Mouse (Mus musculus): Measurements from ENCODE around the gene Mrpl45. TPM values are rescaled to one million over a fixed set of nuclear protein-coding genes. Genes with fewer than 3 reads are reported as not detected.

Gene Mrpl45
- total RNA-seq, 2 experiments from 2014 or later = 45.1 to 47.3 TPM

GRCm38 (mm10) chr11:97368501-97368900 lies 53.0 kb downstream of the Mrpl45 start:
- no peak for DNase-seq

DNA sequence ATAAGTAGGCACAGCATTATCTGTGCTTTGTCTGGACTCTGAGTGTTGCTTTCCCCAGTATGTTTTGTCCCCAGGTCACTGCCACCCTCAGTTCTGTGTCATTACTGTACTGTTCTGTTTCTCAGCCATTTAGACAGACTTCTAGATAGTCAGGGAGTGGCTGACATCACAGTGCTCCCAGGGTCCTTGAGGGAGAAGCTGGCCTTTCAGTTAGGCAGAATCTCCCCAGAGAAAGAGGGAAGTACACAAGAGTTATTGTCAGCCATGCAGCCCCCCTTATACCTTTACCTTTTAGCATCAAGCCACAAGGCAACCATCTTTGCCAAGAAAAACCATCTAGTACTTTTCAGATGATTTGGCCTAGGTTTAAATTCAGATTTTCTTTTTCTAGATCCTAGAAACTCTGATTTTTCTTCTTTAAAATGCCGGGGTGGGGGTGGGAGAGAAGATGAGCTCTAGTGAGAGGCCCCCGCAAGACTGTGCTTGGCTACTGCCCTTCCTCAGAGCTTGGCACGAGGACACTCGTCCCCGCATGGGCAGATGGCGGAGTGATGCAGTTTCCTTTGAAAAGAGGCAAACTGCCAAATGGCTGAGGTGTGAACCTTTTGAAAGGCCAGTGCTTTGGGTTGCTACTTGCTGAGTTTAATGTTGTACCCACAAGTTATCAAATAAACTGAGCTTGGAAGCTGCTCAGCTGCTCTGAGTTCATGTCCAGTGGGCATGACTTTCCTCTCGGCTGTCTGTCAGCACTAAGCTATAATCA lies 55.0 kb downstream of the Mrpl45 start:
- DNase-seq = no peak

GRCm38 (mm10) chr11:97372159-97372864 lies 56.8 kb downstream of the Mrpl45 start:
- no peak for DNase-seq

DNA sequence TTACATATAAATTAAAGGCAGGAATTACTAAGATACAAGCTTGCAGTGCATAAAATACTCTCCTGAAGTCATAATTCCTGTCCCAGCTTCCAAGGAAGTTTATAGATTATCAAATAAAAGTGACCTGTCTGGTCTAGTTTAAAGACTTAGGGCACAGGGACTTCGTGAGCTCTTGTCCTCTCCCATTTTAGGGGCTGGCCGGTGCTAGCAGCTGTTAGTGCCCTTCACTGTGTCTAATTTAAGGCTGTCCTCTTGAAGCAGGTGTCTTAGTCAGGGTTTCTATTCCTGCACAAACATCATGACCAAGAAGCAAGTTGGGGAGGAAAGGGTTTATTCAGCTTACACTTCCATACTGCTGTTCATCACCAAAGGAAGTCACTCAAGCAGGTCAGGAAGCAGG lies 57.9 kb downstream of the Mrpl45 start:
- DNase-seq = no peak

Other genes starting within 250 kb of the Mrpl45 start
- not detected for gene Tbx21, start 200.4 kb upstream of the Mrpl45 start, total RNA-seq (2021)
- 10 to 100 TPM; 17.0 to 17.7 TPM for gene Tbkbp1, start 164.2 kb upstream of the Mrpl45 start, total RNA-seq (2021)
- gene Kpnb1, start 127.8 kb upstream of the Mrpl45 start, total RNA-seq (2021) = 100 to 1,000 TPM; 160 to 162 TPM
- 10 to 100 TPM; 85.9 to 97.2 TPM for gene Npepps, start 35.1 kb upstream of the Mrpl45 start, total RNA-seq (2021)
- gene Gpr179, start 36.4 kb downstream of the Mrpl45 start, total RNA-seq (2021) = under 1 TPM; 0.05 to 0.17 TPM
- 10 to 100 TPM; 24.2 to 28.9 TPM for gene Socs7, start 46.8 kb downstream of the Mrpl45 start, total RNA-seq (2021)
- gene Arhgap23, start 99.8 kb downstream of the Mrpl45 start, total RNA-seq (2021) = 10 to 100 TPM; 51.0 to 52.3 TPM
- gene 4933428G20Rik, start 184.6 kb downstream of the Mrpl45 start, total RNA-seq (2021) = not detected